Mouse (Mus musculus) hindbrain, embryonic 14.5 days (tissue): ENCODE measurements around the gene Aagab. TPM values are rescaled to one million over a fixed set of nuclear protein-coding genes. Genes with fewer than 3 reads are reported as not detected.

Source experiments
- ATAC-seq: fragments of 200-750 bp; cut with Nextera tagmentation; 2 replicates; pipeline ENCODE4 v1.8.0; 2017; ENCODE audit warnings: moderate number of reproducible peaks, mild to moderate bottlenecking, moderate TSS enrichment, moderate library complexity; ENCODE audit not compliant: low FRiP score
- DNase-seq: peaks from one replicate; pipeline ENCODE4 v3.0.0-alpha.2; 2015; ENCODE audit warnings: low spot score
- H3K27ac ChIP-seq: fragments of 300-500 bp; sonication (generic); 2 replicates; pipeline ENCODE4 v1.5.1; 2014; ENCODE audit warnings: mild to moderate bottlenecking, moderate library complexity
- H3K27me3 ChIP-seq: fragments of 300-500 bp; sonication (generic); 2 replicates; pipeline ENCODE4 v1.6.1; 2014; ENCODE audit warnings: mild to moderate bottlenecking, low read length, mixed read lengths; ENCODE audit not compliant: control insufficient read depth, insufficient read depth
- H3K36me3 ChIP-seq: fragments of 300-500 bp; sonication (generic); replicated peaks from 2 replicates; pipeline ENCODE4 v1.6.1; 2014; ENCODE audit not compliant: control insufficient read depth, insufficient read depth
- H3K4me1 ChIP-seq: fragments of 300-500 bp; sonication (generic); replicated peaks from 2 replicates; pipeline ENCODE4 v1.6.1; 2014; ENCODE audit warnings: antibody characterized with exemption, low read length, mixed read lengths; ENCODE audit not compliant: control insufficient read depth, insufficient read depth
- H3K4me2 ChIP-seq: fragments of 300-500 bp; sonication (generic); replicated peaks from 2 replicates; pipeline ENCODE4 v1.6.1; 2014; ENCODE audit warnings: mild to moderate bottlenecking, moderate library complexity
- H3K4me3 ChIP-seq: fragments of 300-500 bp; sonication (generic); replicated peaks from 2 replicates; pipeline ENCODE4 v1.5.1; 2014; ENCODE audit warnings: mild to moderate bottlenecking, low read length
- H3K9ac ChIP-seq: fragments of 300-500 bp; sonication (generic); 2 replicates; pipeline ENCODE4 v1.6.1; 2014
- H3K9me3 ChIP-seq: fragments of 300-500 bp; sonication (generic); 2 replicates; pipeline ENCODE4 v1.6.1; 2016; ENCODE audit warnings: low read length; ENCODE audit not compliant: control insufficient read depth
- WGBS: fragments of 180-500 bp; shearing (Covaris S2); extraction: QIAGEN DNeasy Blood & Tissue Kit; methylation state at CpG from one replicate; pipeline ENCODE4 v1.1.7; 2014; 5-methylcytosine and 5-hydroxymethylcytosine counted together
- polyA plus RNA-seq: library from polyadenylated mRNA; unstranded; fragments of >200 nt; fragmentation: Nextera tagmentation; extraction: Ambion mirVana; gene quantifications from 2 replicates; pipeline ENCODE4 v1.2.1, GENCODE M21; 2014

Gene Aagab
- polyA plus RNA-seq, 1 experiment from 2014 or later, result 59.2 TPM

GRCm38 (mm10) chr9:63691960-63692359 lies 89.5 kb downstream of the Aagab start:
- no peak overlapping the region for H3K4me2 ChIP-seq
- H3K27me3 ChIP-seq, result no peaks in the 10 kb centered on the region
- DNase-seq, result no peak
- H3K27ac ChIP-seq, result no peak overlapping the region
- H3K4me1 ChIP-seq, result peaks cover 6% of the 10 kb centered on the region; the same call in 1 of the 2 replicates
- H3K9me3 ChIP-seq, result no peaks in the 10 kb centered on the region
- no peak for ATAC-seq
- H3K36me3 ChIP-seq, result no peaks in the 10 kb centered on the region
- no peak overlapping the region for H3K9ac ChIP-seq
- no peak overlapping the region for H3K4me3 ChIP-seq
- WGBS, result 81% methylated on average over 2 of the region's 2 CpGs

Other genes starting within 250 kb of the Aagab start
- 35.9 and 36.1 TPM in 2 replicates for gene Map2k5, start 224.8 kb upstream of the Aagab start, polyA plus RNA-seq
- 74.3 and 78.7 TPM in 2 replicates for gene 2300009A05Rik, start 203.4 kb upstream of the Aagab start, polyA plus RNA-seq
- 0.21 and 0.37 TPM in 2 replicates for gene Iqch, start 167 bp upstream of the Aagab start, polyA plus RNA-seq
- gene Smad3, start 155.3 kb downstream of the Aagab start, polyA plus RNA-seq, result 7.3 and 9.0 TPM in 2 replicates